10 mouse cellular contexts compared by ENCODE assay signal in the genomic region with DNA sequence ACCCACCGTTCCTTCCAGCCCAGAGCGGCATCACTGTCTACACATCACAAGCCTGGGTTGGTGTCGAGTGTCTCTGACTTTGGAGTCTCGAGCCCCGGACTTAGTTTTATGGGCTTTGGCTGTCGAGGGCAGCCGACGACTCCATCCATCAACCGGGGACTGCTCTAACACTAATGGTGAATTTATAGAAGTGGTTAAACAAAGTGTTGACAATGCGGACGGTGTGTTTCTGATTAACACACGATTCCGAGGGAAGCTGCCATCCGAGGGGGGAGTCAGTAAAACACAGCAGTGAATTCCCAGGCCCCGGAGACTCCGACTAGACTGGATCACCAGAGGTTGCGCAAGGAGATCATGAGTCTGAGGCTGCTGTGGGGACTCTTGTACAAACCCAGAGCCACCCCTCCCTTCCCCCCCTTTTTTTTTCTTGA.
DNase-seq lines count a peak whose midpoint lies in the region; ATAC-seq and TF ChIP-seq lines count a peak whose summit lies in the region.
"Had no signal": no experiment of that assay in that cellular context is flagged by ENCODE, and none has a peak within 500 bp of the region (broad histone marks: within the 10 kb centered on the region; RNA-seq: fewer than 3 reads in every experiment).

No protein-coding gene starts in this region.

- no peak overlapping the region for H3K4me2 ChIP-seq in intestine, embryonic 15.5 days (replicated peaks)
- H3K4me2 ChIP-seq in intestine, embryonic 16.5 days (ENCODE audit: low read depth, low read length) = no peak overlapping the region
- no peak overlapping the region; the same call in 1 of the 2 replicates for H3K4me2 ChIP-seq in limb, embryonic 11.5 days (ENCODE audit: low read depth, severe bottlenecking)
- no peak overlapping the region for H3K4me2 ChIP-seq in midbrain, postnatal 0 days (ENCODE audit: low read depth, low read length, poor library complexity, severe bottlenecking)

- no peaks in the 10 kb centered on the region for H3K4me1 ChIP-seq in intestine, embryonic 15.5 days (replicated peaks)
- peaks cover 7% of the 10 kb centered on the region; the same call in 1 of the 2 replicates for H3K4me1 ChIP-seq in intestine, embryonic 16.5 days (ENCODE audit: control insufficient read depth, insufficient read depth, low read length)
- H3K4me1 ChIP-seq in limb, embryonic 11.5 days (ENCODE audit: control insufficient read depth, insufficient read depth, low read length) = peaks cover 39% of the 10 kb centered on the region
- no peaks in the 10 kb centered on the region for H3K4me1 ChIP-seq in midbrain, postnatal 0 days (ENCODE audit: insufficient read depth, low read length)

- 16% methylated on average over 17 of the region's 17 CpGs for WGBS in intestine, embryonic 15.5 days
- WGBS in intestine, embryonic 16.5 days = 15% methylated on average over 17 of the region's 17 CpGs
- WGBS in limb, embryonic 11.5 days = 2% methylated on average over 17 of the region's 17 CpGs
- 72% methylated on average over 17 of the region's 17 CpGs for WGBS in midbrain, postnatal 0 days

- H3K36me3 ChIP-seq in intestine, embryonic 15.5 days = no peaks in the 10 kb centered on the region
- no peaks in the 10 kb centered on the region for H3K36me3 ChIP-seq in intestine, embryonic 16.5 days (ENCODE audit: control insufficient read depth, insufficient read depth, low read length)
- H3K36me3 ChIP-seq in C2C12 (ENCODE audit: control insufficient read depth, insufficient read depth) = no peaks in the 10 kb centered on the region
- H3K36me3 ChIP-seq in limb, embryonic 11.5 days (ENCODE audit: control insufficient read depth, insufficient read depth, low read length) = no peaks in the 10 kb centered on the region
- H3K36me3 ChIP-seq in midbrain, postnatal 0 days (ENCODE audit: insufficient read depth, low read length) = no peaks in the 10 kb centered on the region

- H3K79me2 ChIP-seq in C2C12 (ENCODE audit: control insufficient read depth, insufficient read depth) = no peaks in the 10 kb centered on the region

- ATAC-seq in intestine, embryonic 15.5 days = no peak
- no peak for ATAC-seq in intestine, embryonic 16.5 days
- ATAC-seq in limb, embryonic 11.5 days (ENCODE audit: insufficient number of reproducible peaks, low FRiP score, low TSS enrichment, low read depth) = peak; percentile 46; the same call in 1 of the 2 replicates
- ATAC-seq in midbrain, postnatal 0 days (ENCODE audit: low FRiP score) = no peak
- ATAC-seq: hindbrain, embryonic 16.5 days had no signal

- H3K9me3 ChIP-seq in intestine, embryonic 15.5 days = no peaks in the 10 kb centered on the region
- H3K9me3 ChIP-seq in intestine, embryonic 16.5 days (ENCODE audit: control insufficient read depth, low read length) = no peaks in the 10 kb centered on the region
- H3K9me3 ChIP-seq in limb, embryonic 11.5 days (ENCODE audit: control insufficient read depth, low read length) = no peaks in the 10 kb centered on the region
- no peaks in the 10 kb centered on the region for H3K9me3 ChIP-seq in midbrain, postnatal 0 days (ENCODE audit: low read length)

- H3K27ac ChIP-seq in intestine, embryonic 15.5 days = 0 out of 2 replicates have a peak overlapping the region, but pooled peaks have one; percentile 9
- H3K27ac ChIP-seq in intestine, embryonic 16.5 days (ENCODE audit: low read length) = no peak overlapping the region
- H3K27ac ChIP-seq in limb, embryonic 11.5 days (replicated peaks; ENCODE audit: low read depth, low read length) = no peak overlapping the region
- no peak overlapping the region for H3K27ac ChIP-seq in midbrain, postnatal 0 days (ENCODE audit: low read depth, low read length)

- DNase-seq in embryo, embryonic 11 days = peak; percentile 76
- peak; percentile 84 for DNase-seq in limb, embryonic 11.5 days (ENCODE audit: low spot score)
- no peak for DNase-seq in layer of hippocampus, adult 9-10 months (ENCODE audit: low spot score)
- no peak for DNase-seq in midbrain, postnatal 0 days (ENCODE audit: low spot score)
- DNase-seq: cerebellum, postnatal 36 days; thymus, postnatal 25 days had no signal

- H3K9ac ChIP-seq in intestine, embryonic 15.5 days = no peak overlapping the region
- H3K9ac ChIP-seq in intestine, embryonic 16.5 days (ENCODE audit: low read depth, low read length) = no peak overlapping the region
- no peak overlapping the region for H3K9ac ChIP-seq in limb, embryonic 11.5 days (ENCODE audit: low read length)
- no peak overlapping the region for H3K9ac ChIP-seq in midbrain, postnatal 0 days (replicated peaks; ENCODE audit: low read length, poor library complexity, severe bottlenecking)

- H3ac ChIP-seq in C2C12 (ENCODE audit: control insufficient read depth, insufficient read length, low read depth) = no peak overlapping the region

- no peaks in the 10 kb centered on the region for H3K79me3 ChIP-seq in C2C12 (ENCODE audit: low read depth)

- TF ChIP-seq CTCF in C2C12 (IDR thresholded peaks at IDR 0.05; ENCODE audit: control insufficient read depth, insufficient read depth, insufficient read length) = no peak
- TF ChIP-seq CTCF in midbrain, postnatal 0 days (IDR thresholded peaks at IDR 0.05) = no peak

- no peak overlapping the region for H3K4me3 ChIP-seq in intestine, embryonic 15.5 days (replicated peaks)
- no peak overlapping the region for H3K4me3 ChIP-seq in intestine, embryonic 16.5 days (ENCODE audit: low read length)
- no peak overlapping the region for H3K4me3 ChIP-seq in C2C12 (ENCODE audit: insufficient read depth, poor library complexity, severe bottlenecking)
- no peak overlapping the region for H3K4me3 ChIP-seq in limb, embryonic 11.5 days (ENCODE audit: low read depth, low read length)
- H3K4me3 ChIP-seq in midbrain, postnatal 0 days (ENCODE audit: low read depth, low read length) = no peak overlapping the region

- H3K27me3 ChIP-seq in intestine, embryonic 15.5 days (replicated peaks) = no peaks in the 10 kb centered on the region; the same call in 1 of the 2 replicates
- no peaks in the 10 kb centered on the region for H3K27me3 ChIP-seq in intestine, embryonic 16.5 days (replicated peaks; ENCODE audit: control insufficient read depth, insufficient read depth, low read length)
- H3K27me3 ChIP-seq in C2C12 (ENCODE audit: control insufficient read depth, insufficient read depth, insufficient read length) = no peaks in the 10 kb centered on the region
- H3K27me3 ChIP-seq in limb, embryonic 11.5 days (ENCODE audit: control insufficient read depth, insufficient read depth, low read length) = peaks cover 18% of the 10 kb centered on the region; the same call in 1 of the 2 replicates
- H3K27me3 ChIP-seq in midbrain, postnatal 0 days (ENCODE audit: insufficient read depth, low read length) = no peaks in the 10 kb centered on the region; the same call in 1 of the 2 replicates

TF ChIP-seq in C2C12, 6 proteins besides CTCF, POLR2A, EP300 and RAD21:
- no peak for TF ChIP-seq USF1 (IDR thresholded peaks at IDR 0.05; ENCODE audit: low read depth)
- no peak for TF ChIP-seq MAX (IDR thresholded peaks at IDR 0.05)
- TF ChIP-seq CEBPB (IDR thresholded peaks at IDR 0.05; ENCODE audit: low read depth) = peak; percentile 98
TF ChIP-seq in C2C12: peak in this region for 1.

Comparison
In these comparisons a context has a peak if more than half of its experiments do, and no peak if none do; other contexts are left out.
1. DNase-seq: peak in embryo, embryonic 11 days (single experiment) and limb, embryonic 11.5 days (single experiment); none in layer of hippocampus, adult 9-10 months (single experiment) and midbrain, postnatal 0 days (single experiment).